21 mouse cellular contexts compared by ENCODE assay signal in the genomic region with DNA sequence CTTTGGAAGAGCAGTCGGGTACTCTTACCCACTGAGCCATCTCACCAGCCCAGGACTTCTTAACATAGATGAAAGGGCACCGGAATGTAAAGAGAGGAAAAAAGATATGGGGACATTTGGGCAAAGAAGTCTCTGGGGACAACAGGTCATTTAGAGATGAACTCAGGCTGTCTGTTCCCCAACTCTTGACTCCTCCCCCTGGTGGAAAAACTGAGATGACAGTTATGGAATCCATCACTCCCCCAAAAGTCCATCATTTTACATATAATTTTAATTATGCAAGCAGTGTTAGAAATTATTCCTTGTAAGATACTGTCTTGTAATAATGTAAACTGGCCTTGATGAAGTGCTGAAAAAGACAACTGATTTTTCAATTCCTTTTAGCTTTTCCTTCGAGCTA. TPM values are rescaled to one million over a fixed set of nuclear protein-coding genes. Genes with fewer than 3 reads are reported as not detected.
A peak's percentile ranks its signal among the peaks of the same experiment; 100 is the strongest.
DNase-seq lines count a peak whose midpoint lies in the region; ATAC-seq and TF ChIP-seq lines count a peak whose summit lies in the region.
"Had no signal": no experiment of that assay in that cellular context is flagged by ENCODE, and none has a peak within 500 bp of the region (broad histone marks: within the 10 kb centered on the region; RNA-seq: fewer than 3 reads in every experiment).

No protein-coding gene starts in this region.

- H3K4me2 ChIP-seq in heart, embryonic 16.5 days (ENCODE audit: low read depth, low read length) = no peak overlapping the region
- H3K4me2 ChIP-seq in lung, embryonic 15.5 days = no peak overlapping the region
- peak overlapping the region; percentile 91 for H3K4me2 ChIP-seq in limb, embryonic 13.5 days (replicated peaks)
- H3K4me2 ChIP-seq: liver, embryonic 12.5 days had no signal

- H3K27ac ChIP-seq in heart, embryonic 16.5 days (ENCODE audit: low read length) = 0 out of 2 replicates have a peak overlapping the region, but pooled peaks have one; percentile 28
- no peak overlapping the region for H3K27ac ChIP-seq in heart, embryonic 10.5 days
- 0 out of 2 replicates have a peak overlapping the region, but pooled peaks have one; percentile 73 for H3K27ac ChIP-seq in lung, embryonic 15.5 days
- peak overlapping the region; percentile 96; the same call in 1 of the 2 replicates for H3K27ac ChIP-seq in embryonic facial prominence, embryonic 10.5 days (replicated peaks)
- H3K27ac ChIP-seq in limb, embryonic 13.5 days = no peak overlapping the region
- H3K27ac ChIP-seq: hindbrain, embryonic 13.5 days; liver, embryonic 12.5 days; neural tube, embryonic 15.5 days had no signal

- H3K27me3 ChIP-seq in heart, embryonic 16.5 days (ENCODE audit: control insufficient read depth, insufficient read depth, low read length) = no peaks in the 10 kb centered on the region
- no peaks in the 10 kb centered on the region for H3K27me3 ChIP-seq in heart, embryonic 10.5 days (ENCODE audit: insufficient read depth, poor library complexity, severe bottlenecking)
- no peaks in the 10 kb centered on the region for H3K27me3 ChIP-seq in lung, embryonic 15.5 days
- no peaks in the 10 kb centered on the region for H3K27me3 ChIP-seq in embryonic facial prominence, embryonic 10.5 days (replicated peaks; ENCODE audit: low read depth, poor library complexity, severe bottlenecking)
- no peaks in the 10 kb centered on the region for H3K27me3 ChIP-seq in limb, embryonic 13.5 days
- H3K27me3 ChIP-seq: neural tube, embryonic 15.5 days; stomach, embryonic 15.5 days had no signal

- TF ChIP-seq CTCF in lung, adult 2 months (IDR thresholded peaks at IDR 0.05; ENCODE audit: insufficient read depth, low read length) = no peak

- TF ChIP-seq POLR2A in lung, adult 2 months (IDR thresholded peaks at IDR 0.05; ENCODE audit: borderline replicate concordance, extremely low read depth, low read depth, low read length) = no peak

- no peaks in the 10 kb centered on the region for H3K9me3 ChIP-seq in heart, embryonic 16.5 days (replicated peaks; ENCODE audit: control insufficient read depth, low read length)
- H3K9me3 ChIP-seq in heart, embryonic 10.5 days = no peaks in the 10 kb centered on the region
- no peaks in the 10 kb centered on the region for H3K9me3 ChIP-seq in lung, embryonic 15.5 days
- 0 out of 2 replicates have a peak, but pooled peaks cover 3% of the 10 kb centered on the region for H3K9me3 ChIP-seq in embryonic facial prominence, embryonic 10.5 days
- no peaks in the 10 kb centered on the region for H3K9me3 ChIP-seq in limb, embryonic 13.5 days
- H3K9me3 ChIP-seq: hindbrain, embryonic 13.5 days; liver, embryonic 12.5 days; midbrain, embryonic 10.5 days; neural tube, embryonic 15.5 days; stomach, embryonic 15.5 days had no signal

- H3K36me3 ChIP-seq in heart, embryonic 16.5 days (ENCODE audit: control insufficient read depth, insufficient read depth) = 0 out of 2 replicates have a peak, but pooled peaks cover 3% of the 10 kb centered on the region
- peaks cover 38% of the 10 kb centered on the region for H3K36me3 ChIP-seq in heart, embryonic 10.5 days
- peaks cover 3% of the 10 kb centered on the region; the same call in 1 of the 2 replicates for H3K36me3 ChIP-seq in lung, embryonic 15.5 days
- H3K36me3 ChIP-seq in embryonic facial prominence, embryonic 10.5 days (replicated peaks) = peaks cover 44% of the 10 kb centered on the region
- H3K36me3 ChIP-seq in limb, embryonic 13.5 days = peaks cover 34% of the 10 kb centered on the region
- H3K36me3 ChIP-seq: liver, embryonic 12.5 days; stomach, embryonic 15.5 days had no signal

- no peak overlapping the region for H3K4me3 ChIP-seq in heart, embryonic 16.5 days (ENCODE audit: low read length)
- no peak overlapping the region for H3K4me3 ChIP-seq in heart, embryonic 10.5 days
- no peak overlapping the region for H3K4me3 ChIP-seq in lung, embryonic 15.5 days
- no peak overlapping the region for H3K4me3 ChIP-seq in lung, adult 2 months (replicated peaks; ENCODE audit: extremely low read depth, low read depth, low read length)
- peak overlapping the region; percentile 94 for H3K4me3 ChIP-seq in embryonic facial prominence, embryonic 10.5 days
- H3K4me3 ChIP-seq in limb, embryonic 13.5 days = no peak overlapping the region
- H3K4me3 ChIP-seq: liver, embryonic 12.5 days had no signal

- 76% methylated on average over 3 of the region's 3 CpGs for WGBS in heart, embryonic 16.5 days
- 73% methylated on average over 3 of the region's 3 CpGs for WGBS in heart, embryonic 10.5 days
- WGBS in lung, embryonic 15.5 days = 69% methylated on average over 3 of the region's 3 CpGs
- WGBS in lung, adult 2 months = 68% methylated on average over 3 of the region's 3 CpGs
- whole genome bisulfite sequencing in embryonic facial prominence, embryonic 10.5 days = 73% methylated on average over 3 of the region's 3 CpGs
- 83% methylated on average over 3 of the region's 3 CpGs for WGBS in limb, embryonic 13.5 days

- no peak overlapping the region for H3K9ac ChIP-seq in heart, embryonic 16.5 days (ENCODE audit: low read length)
- H3K9ac ChIP-seq in lung, embryonic 15.5 days = no peak overlapping the region
- H3K9ac ChIP-seq in limb, embryonic 13.5 days = no peak overlapping the region
- H3K9ac ChIP-seq: liver, embryonic 12.5 days had no signal

- H3K4me1 ChIP-seq in heart, embryonic 16.5 days (ENCODE audit: control insufficient read depth, insufficient read depth, low read length) = peaks cover 31% of the 10 kb centered on the region
- H3K4me1 ChIP-seq in heart, embryonic 10.5 days = peaks cover 38% of the 10 kb centered on the region
- peaks cover 44% of the 10 kb centered on the region for H3K4me1 ChIP-seq in lung, embryonic 15.5 days
- H3K4me1 ChIP-seq in lung, adult 2 months (ENCODE audit: control insufficient read depth, insufficient read depth, low read length) = peaks cover 3% of the 10 kb centered on the region; the same call in 1 of the 2 replicates
- peaks cover 64% of the 10 kb centered on the region for H3K4me1 ChIP-seq in embryonic facial prominence, embryonic 10.5 days
- H3K4me1 ChIP-seq in limb, embryonic 13.5 days = peaks cover 34% of the 10 kb centered on the region

- no peak for ATAC-seq in heart, embryonic 16.5 days (replicated peaks; ENCODE audit: extremely low read depth, insufficient read depth, low FRiP score)
- ATAC-seq in lung, embryonic 15.5 days (ENCODE audit: borderline replicate concordance, extremely low read depth, low FRiP score, low TSS enrichment) = no peak
- no peak for ATAC-seq in limb, embryonic 13.5 days (ENCODE audit: low FRiP score, low read depth)
- ATAC-seq: inflammation-experienced regulatory T-cells, adult 6 months; liver, embryonic 12.5 days had no signal

- DNase-seq in heart, embryonic 10.5 days (ENCODE audit: low spot score) = no peak
- no peak for DNase-seq in lung, adult 2 months
- no peak for DNase-seq in embryonic facial prominence, embryonic 10.5 days (ENCODE audit: low spot score)
- no peak for DNase-seq in gastrocnemius, postnatal 25 days
- DNase-seq: adrenal gland, postnatal 10 days; cerebellum, adult 2 months; gastrocnemius, postnatal 36 days; kidney, adult 8-10 months; kidney, postnatal 25 days; layer of hippocampus, adult 9-11 months; left cerebral cortex, postnatal 4 days; thymus, postnatal 25 days had no signal

RNA-seq across cellular contexts. Expression of gene Dact3, which starts 2.6 kb away (rescaled TPM):
- 2.8 and 3.1 TPM in 2 replicates for polyA plus RNA-seq in heart, embryonic 16.5 days (2015; fragmentation: Nextera tagmentation; extraction: Ambion mirVana)
- polyA plus RNA-seq in heart, embryonic 10.5 days (2016; fragmentation: Nextera tagmentation; extraction: Ambion mirVana) = 5.0 and 7.2 TPM in 2 replicates
- 3.5 and 3.7 TPM in 2 replicates for polyA plus RNA-seq in lung, embryonic 15.5 days (2015; fragmentation: Nextera tagmentation; extraction: Ambion mirVana)
- 31.7 and 41.1 TPM in 2 replicates for polyA plus RNA-seq in lung, adult 2 months (2012; rRNA removed)
- polyA plus RNA-seq in embryonic facial prominence, embryonic 10.5 days (2016; fragmentation: Nextera tagmentation; extraction: Ambion mirVana) = 5.5 and 6.0 TPM in 2 replicates
- 5.1 and 6.1 TPM in 2 replicates for polyA plus RNA-seq in limb, embryonic 13.5 days (2015; fragmentation: Nextera tagmentation; extraction: Ambion mirVana)
- 1 to 10 TPM; 1.9 to 2.3 TPM for total RNA-seq in gastrocnemius, postnatal 25 days (2021)
- polyA plus RNA-seq: inflammation-experienced regulatory T-cells, adult 6 months had no signal

RNA-seq across cellular contexts. Expression of gene Gng8, which starts 13.9 kb away (rescaled TPM):
- polyA plus RNA-seq in heart, embryonic 16.5 days (2015; fragmentation: Nextera tagmentation; extraction: Ambion mirVana) = 2.9 and 3.7 TPM in 2 replicates
- 3.0 and 6.3 TPM in 2 replicates for polyA plus RNA-seq in heart, embryonic 10.5 days (2016; fragmentation: Nextera tagmentation; extraction: Ambion mirVana)
- 11.2 and 12.0 TPM in 2 replicates for polyA plus RNA-seq in lung, embryonic 15.5 days (2015; fragmentation: Nextera tagmentation; extraction: Ambion mirVana)
- 12.5 and 27.7 TPM in 2 replicates for polyA plus RNA-seq in lung, adult 2 months (2012; rRNA removed)
- 14.7 and 20.3 TPM in 2 replicates for polyA plus RNA-seq in embryonic facial prominence, embryonic 10.5 days (2016; fragmentation: Nextera tagmentation; extraction: Ambion mirVana)
- polyA plus RNA-seq in limb, embryonic 13.5 days (2015; fragmentation: Nextera tagmentation; extraction: Ambion mirVana) = 15.4 and 16.0 TPM in 2 replicates
- not detected for total RNA-seq in gastrocnemius, postnatal 25 days (2021)
- polyA plus RNA-seq: inflammation-experienced regulatory T-cells, adult 6 months had no signal

RNA-seq across cellular contexts. Expression of gene Ptgir, which starts 28.6 kb away (rescaled TPM):
- 1.4 and 1.5 TPM in 2 replicates for polyA plus RNA-seq in heart, embryonic 16.5 days (2015; fragmentation: Nextera tagmentation; extraction: Ambion mirVana)
- polyA plus RNA-seq in heart, embryonic 10.5 days (2016; fragmentation: Nextera tagmentation; extraction: Ambion mirVana) = 0.15 and 0.51 TPM in 2 replicates
- 2.0 and 2.4 TPM in 2 replicates for polyA plus RNA-seq in lung, embryonic 15.5 days (2015; fragmentation: Nextera tagmentation; extraction: Ambion mirVana)
- polyA plus RNA-seq in lung, adult 2 months (2012; rRNA removed) = 9.8 and 10.4 TPM in 2 replicates
- polyA plus RNA-seq in embryonic facial prominence, embryonic 10.5 days (2016; fragmentation: Nextera tagmentation; extraction: Ambion mirVana) = 0.52 and 0.64 TPM in 2 replicates
- 2.0 TPM in 2 replicates for polyA plus RNA-seq in limb, embryonic 13.5 days (2015; fragmentation: Nextera tagmentation; extraction: Ambion mirVana)
- 1 to 10 TPM in 1 of 2 experiments, under 1 TPM in 1; 0.97 to 1.3 TPM for total RNA-seq in gastrocnemius, postnatal 25 days (2021)
- total RNA-seq: left cerebral cortex, postnatal 4 days had no signal

RNA-seq across cellular contexts. Expression of gene Prkd2, which starts 35.0 kb away (rescaled TPM):
- polyA plus RNA-seq in heart, embryonic 16.5 days (2015; fragmentation: Nextera tagmentation; extraction: Ambion mirVana) = 13.0 and 15.4 TPM in 2 replicates
- 8.9 and 9.4 TPM in 2 replicates for polyA plus RNA-seq in heart, embryonic 10.5 days (2016; fragmentation: Nextera tagmentation; extraction: Ambion mirVana)
- polyA plus RNA-seq in lung, embryonic 15.5 days (2015; fragmentation: Nextera tagmentation; extraction: Ambion mirVana) = 18.9 and 19.7 TPM in 2 replicates
- 97.2 and 121 TPM in 2 replicates for polyA plus RNA-seq in lung, adult 2 months (2012; rRNA removed)
- 12.9 and 13.1 TPM in 2 replicates for polyA plus RNA-seq in embryonic facial prominence, embryonic 10.5 days (2016; fragmentation: Nextera tagmentation; extraction: Ambion mirVana)
- polyA plus RNA-seq in limb, embryonic 13.5 days (2015; fragmentation: Nextera tagmentation; extraction: Ambion mirVana) = 20.8 and 20.9 TPM in 2 replicates
- total RNA-seq in gastrocnemius, postnatal 25 days (2021) = 1 to 10 TPM; 5.0 to 5.3 TPM

RNA-seq across cellular contexts. Expression of gene Calm3, which starts 46.2 kb away (rescaled TPM):
- polyA plus RNA-seq in heart, embryonic 16.5 days (2015; fragmentation: Nextera tagmentation; extraction: Ambion mirVana) = 112 and 128 TPM in 2 replicates
- polyA plus RNA-seq in heart, embryonic 10.5 days (2016; fragmentation: Nextera tagmentation; extraction: Ambion mirVana) = 114 and 117 TPM in 2 replicates
- 101 and 104 TPM in 2 replicates for polyA plus RNA-seq in lung, embryonic 15.5 days (2015; fragmentation: Nextera tagmentation; extraction: Ambion mirVana)
- polyA plus RNA-seq in lung, adult 2 months (2012; rRNA removed) = 279 and 310 TPM in 2 replicates
- polyA plus RNA-seq in embryonic facial prominence, embryonic 10.5 days (2016; fragmentation: Nextera tagmentation; extraction: Ambion mirVana) = 121 and 126 TPM in 2 replicates
- 103 and 115 TPM in 2 replicates for polyA plus RNA-seq in limb, embryonic 13.5 days (2015; fragmentation: Nextera tagmentation; extraction: Ambion mirVana)
- 100 to 1,000 TPM; 257 to 291 TPM for total RNA-seq in gastrocnemius, postnatal 25 days (2021)

Comparison
In these comparisons a context has a peak if more than half of its experiments do, and no peak if none do; other contexts are left out.
1. H3K27ac ChIP-seq: peak in heart, embryonic 16.5 days (single experiment), lung, embryonic 15.5 days (single experiment) and embryonic facial prominence, embryonic 10.5 days (single experiment); none in heart, embryonic 10.5 days (single experiment) and limb, embryonic 13.5 days (single experiment).